Mouse (Mus musculus) lung, embryonic 15.5 days (tissue): ENCODE results near the gene Rpain. TPM values are rescaled to one million over a fixed set of nuclear protein-coding genes. Genes with fewer than 3 reads are reported as not detected.

Source experiments
- ATAC-seq: fragments of 200-750 bp; cut with Nextera tagmentation; 2 replicates; pipeline ENCODE4 v1.8.0; 2017; ENCODE audit warnings: moderate number of reproducible peaks, borderline replicate concordance; ENCODE audit not compliant: low FRiP score, low TSS enrichment; ENCODE audit errors: extremely low read depth
- H3K27ac ChIP-seq: fragments of 300-500 bp; sonication (generic); 2 replicates; pipeline ENCODE4 v1.5.1; 2015; ENCODE audit warnings: moderate library complexity, mild to moderate bottlenecking, inconsistent platforms
- H3K27me3 ChIP-seq: fragments of 300-500 bp; sonication (generic); 2 replicates; pipeline ENCODE4 v1.6.1; 2015; ENCODE audit warnings: inconsistent platforms
- H3K36me3 ChIP-seq: fragments of 300-500 bp; sonication (generic); 2 replicates; pipeline ENCODE4 v1.6.1; 2015; ENCODE audit warnings: inconsistent platforms
- H3K4me1 ChIP-seq: fragments of 300-500 bp; sonication (generic); 2 replicates; pipeline ENCODE4 v1.6.1; 2015; ENCODE audit warnings: inconsistent platforms
- H3K4me2 ChIP-seq: fragments of 300-500 bp; sonication (generic); 2 replicates; pipeline ENCODE4 v1.6.1; 2015; ENCODE audit warnings: inconsistent platforms, mild to moderate bottlenecking, moderate library complexity
- H3K4me3 ChIP-seq: fragments of 300-500 bp; sonication (generic); 2 replicates; pipeline ENCODE4 v1.5.1; 2015; ENCODE audit warnings: mild to moderate bottlenecking, inconsistent platforms
- H3K9ac ChIP-seq: fragments of 300-500 bp; sonication (generic); 2 replicates; pipeline ENCODE4 v1.6.1; 2015; ENCODE audit warnings: inconsistent platforms
- H3K9me3 ChIP-seq: fragments of 300-500 bp; sonication (generic); 2 replicates; pipeline ENCODE4 v1.6.1; 2016; ENCODE audit warnings: inconsistent platforms
- WGBS: fragments of 180-500 bp; shearing (Covaris S2); methylation state at CpG from one replicate; pipeline ENCODE4 v1.1.7; 2015; 5-methylcytosine and 5-hydroxymethylcytosine counted together
- polyA plus RNA-seq: library from polyadenylated mRNA; unstranded; fragments of >200 nt; fragmentation: Nextera tagmentation; extraction: Ambion mirVana; gene quantifications from 2 replicates; pipeline ENCODE4 v1.2.1, GENCODE M21; 2015

The Rpain gene
- polyA plus RNA-seq, 1 experiment from 2014 or later, result 81.4 TPM

- peak; percentile 99 for ATAC-seq
- Histone ChIP-seq H3K27me3 (no peaks in the 10 kb centered on the region), H3K27ac (peak within 1 kb of the TSS; percentile 78), H3K9ac (peak within 1 kb of the TSS; percentile 76), H3K36me3 (peaks cover 31% of the 10 kb centered on the region), H3K4me2 (peak within 1 kb of the TSS; percentile 86), H3K4me1 (peaks cover 16% of the 10 kb centered on the region), H3K4me3 (peak within 1 kb of the TSS; percentile 94), H3K9me3 (no peaks in the 10 kb centered on the region)
- WGBS, result under 1% methylated on average over 35 of the region's 35 CpGs
These were observed 34.3 kb downstream of the Rpain start, which contains the start of gene Dhx33 for GRCm38 (mm10) chr11:71004316-71004773. Dhx33 (minus strand) TSS chr11:71004437.

GRCm38 (mm10) chr11:71005046-71005445 is 35.0 kb downstream of the Rpain start:
- H3K4me2 ChIP-seq, result peak overlapping the region; percentile 50
- peaks cover 16% of the 10 kb centered on the region for H3K4me1 ChIP-seq
- no peaks in the 10 kb centered on the region for H3K9me3 ChIP-seq
- 53% methylated on average over 5 of the region's 5 CpGs for WGBS
- H3K4me3 ChIP-seq, result peak overlapping the region; percentile 94
- peak overlapping the region; percentile 25; the same call in 1 of the 2 replicates for H3K9ac ChIP-seq
- H3K27me3 ChIP-seq, result no peaks in the 10 kb centered on the region
- H3K27ac ChIP-seq, result 0 out of 2 replicates have a peak overlapping the region, but pooled peaks have one; percentile 2
- no peak for ATAC-seq
- H3K36me3 ChIP-seq, result peaks cover 32% of the 10 kb centered on the region

DNA sequence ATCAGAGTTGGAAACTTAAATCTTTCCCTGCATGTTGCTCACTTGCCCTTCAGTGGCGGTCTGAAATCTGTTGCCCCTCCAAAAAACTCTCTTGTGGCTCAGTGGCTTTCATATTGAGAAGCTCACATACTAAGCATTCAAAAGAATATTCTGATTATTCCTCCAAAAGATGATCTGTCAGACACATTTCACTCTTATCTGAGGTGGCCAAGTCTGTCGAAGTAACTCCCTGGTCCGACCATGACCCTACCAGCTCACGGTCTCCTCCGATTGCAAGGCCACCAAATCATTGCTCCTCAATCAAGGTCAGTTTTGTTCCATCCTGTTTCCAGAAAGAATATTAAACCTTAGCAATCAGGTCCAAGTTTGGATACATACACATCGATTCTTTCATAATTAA is 37.0 kb downstream of the Rpain start:
- WGBS, result 92% methylated on average over 6 of the region's 6 CpGs
- no peaks in the 10 kb centered on the region for H3K9me3 ChIP-seq

GRCm38 (mm10) chr11:71007831-71008230 is 37.8 kb downstream of the Rpain start:
- Histone ChIP-seq H3K9ac (no peak overlapping the region), H3K27me3 (no peaks in the 10 kb centered on the region), H3K36me3 (peaks cover 50% of the 10 kb centered on the region), H3K4me1 (peaks cover 11% of the 10 kb centered on the region), H3K4me2 (no peak overlapping the region), H3K4me3 (no peak overlapping the region), H3K9me3 (no peaks in the 10 kb centered on the region), H3K27ac (no peak overlapping the region)
- WGBS, result 71% methylated on average over 7 of the region's 7 CpGs
- ATAC-seq, result no peak

More for the DNA sequence above, 37.0 kb downstream of the Rpain start:
- no peak for ATAC-seq
- Histone ChIP-seq H3K9ac (no peak overlapping the region), H3K36me3 (peaks cover 44% of the 10 kb centered on the region), H3K4me2 (no peak overlapping the region), H3K27me3 (no peaks in the 10 kb centered on the region), H3K27ac (no peak overlapping the region), H3K4me1 (peaks cover 16% of the 10 kb centered on the region), H3K4me3 (no peak overlapping the region)

DNA sequence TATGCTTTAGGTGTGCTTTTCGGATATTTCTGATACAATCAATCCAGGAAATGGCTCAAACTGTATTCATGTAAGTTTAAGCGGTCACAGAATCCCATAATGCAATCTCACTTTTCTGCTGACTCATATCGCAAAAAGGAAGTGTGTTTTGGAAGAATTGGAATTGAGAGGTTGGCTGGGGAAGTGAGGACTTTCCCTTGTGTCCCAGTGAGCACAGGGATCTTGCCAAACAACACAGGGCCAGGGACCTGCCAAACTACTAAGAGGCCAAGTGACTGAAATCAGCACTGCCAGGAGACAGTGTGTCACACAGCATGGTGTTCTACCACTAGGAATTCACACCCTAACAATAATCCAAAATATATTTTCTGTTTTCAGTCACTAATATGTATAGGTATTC is 38.3 kb downstream of the Rpain start:
- no peaks in the 10 kb centered on the region for H3K9me3 ChIP-seq
- no peak overlapping the region for H3K27ac ChIP-seq
- peaks cover 52% of the 10 kb centered on the region for H3K36me3 ChIP-seq
- ATAC-seq, result no peak
- H3K4me1 ChIP-seq, result peaks cover 6% of the 10 kb centered on the region
- no peak overlapping the region for H3K4me2 ChIP-seq
- H3K27me3 ChIP-seq, result no peaks in the 10 kb centered on the region
- WGBS, result 83% methylated on average over 3 of the region's 3 CpGs
- no peak overlapping the region for H3K4me3 ChIP-seq
- H3K9ac ChIP-seq, result no peak overlapping the region

GRCm38 (mm10) chr11:71012743-71013142 is 42.7 kb downstream of the Rpain start:
- H3K36me3 ChIP-seq, result peaks cover 62% of the 10 kb centered on the region
- no peaks in the 10 kb centered on the region for H3K9me3 ChIP-seq
- no peak overlapping the region for H3K4me2 ChIP-seq
- no peak for ATAC-seq
- H3K27me3 ChIP-seq, result no peaks in the 10 kb centered on the region
- H3K9ac ChIP-seq, result no peak overlapping the region
- no peak overlapping the region for H3K4me3 ChIP-seq
- H3K27ac ChIP-seq, result no peak overlapping the region
- WGBS, result 91% methylated on average over 7 of the region's 7 CpGs
- H3K4me1 ChIP-seq, result peaks cover 6% of the 10 kb centered on the region

GRCm38 (mm10) chr11:71017051-71017450 is 47.0 kb downstream of the Rpain start:
- peaks cover 28% of the 10 kb centered on the region for H3K4me1 ChIP-seq
- H3K36me3 ChIP-seq, result peaks cover 28% of the 10 kb centered on the region
- H3K9ac ChIP-seq, result no peak overlapping the region
- H3K9me3 ChIP-seq, result no peaks in the 10 kb centered on the region
- WGBS, result 85% methylated on average over 1 of the region's 1 CpGs
- no peak overlapping the region for H3K27ac ChIP-seq
- peak overlapping the region; percentile 65; the same call in 1 of the 2 replicates for H3K4me2 ChIP-seq
- ATAC-seq, result no peak
- H3K27me3 ChIP-seq, result no peaks in the 10 kb centered on the region
- H3K4me3 ChIP-seq, result no peak overlapping the region

GRCm38 (mm10) chr11:71018416-71019200 is 48.6 kb downstream of the Rpain start:
- peak overlapping the region; percentile 85 for H3K4me3 ChIP-seq
- WGBS, result 3% methylated on average over 28 of the region's 28 CpGs
- no peaks in the 10 kb centered on the region for H3K9me3 ChIP-seq
- H3K36me3 ChIP-seq, result peaks cover 27% of the 10 kb centered on the region; the same call in 1 of the 2 replicates
- peaks cover 28% of the 10 kb centered on the region for H3K4me1 ChIP-seq
- H3K27ac ChIP-seq, result peak overlapping the region; percentile 75
- peak; percentile 13; the same call in 1 of the 2 replicates for ATAC-seq
- peak overlapping the region; percentile 65 for H3K4me2 ChIP-seq
- peak overlapping the region; percentile 93 for H3K9ac ChIP-seq
- no peaks in the 10 kb centered on the region for H3K27me3 ChIP-seq

DNA sequence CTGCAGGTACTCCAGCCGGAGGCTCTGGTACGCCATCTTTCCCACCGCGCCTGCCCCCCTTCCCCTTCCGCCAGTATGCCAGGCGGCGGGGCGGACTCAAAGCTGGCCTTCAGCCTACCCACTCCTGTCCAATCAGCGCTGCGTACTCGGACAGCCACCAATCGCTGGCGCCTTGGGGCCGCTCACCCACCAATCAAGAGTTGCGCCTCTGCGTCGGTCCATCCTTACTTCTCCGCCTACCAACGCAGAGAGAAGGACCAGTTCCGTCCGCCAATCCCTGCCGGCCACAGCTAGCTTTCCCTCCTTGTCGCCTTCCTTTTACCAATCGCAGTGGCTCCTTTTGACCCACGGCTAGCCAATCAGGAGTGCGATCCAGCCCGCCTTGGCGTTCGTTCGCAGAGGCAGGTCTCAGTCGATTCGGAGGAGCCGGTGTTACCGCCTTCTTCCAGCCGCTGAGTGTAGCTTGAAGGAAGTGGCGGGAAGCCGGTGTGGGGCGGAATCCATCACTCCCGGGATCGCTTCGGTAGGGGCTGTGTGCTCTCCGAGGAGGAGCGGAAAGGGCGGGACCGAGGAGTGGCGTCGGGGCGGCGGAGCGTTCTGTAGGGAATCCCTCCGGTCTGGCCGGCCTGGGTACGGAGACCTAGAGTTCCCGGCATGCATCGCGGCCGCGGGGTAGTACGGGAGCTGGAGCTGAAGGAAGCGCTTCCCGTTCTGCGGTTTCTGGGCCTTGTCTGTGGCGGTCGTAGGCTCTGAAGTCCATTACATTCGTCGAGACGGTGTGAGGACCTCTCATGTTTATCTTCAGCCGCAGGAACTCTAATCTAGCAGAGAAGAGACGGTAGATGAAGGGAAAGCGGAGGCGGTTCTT is 49.4 kb downstream of the Rpain start, which contains the start of the genes Mis12 and Derl2:
Mis12 (plus strand) TSS at position 411 of the 868 bp plus-strand sequence.
Derl2 (minus strand) TSS at position 641 of the 868 bp plus-strand sequence.
- H3K4me1 ChIP-seq, result peaks cover 28% of the 10 kb centered on the region
- H3K4me2 ChIP-seq, result peak within 1 kb of the TSS; percentile 84
- H3K9ac ChIP-seq, result peak within 1 kb of the TSS; percentile 93
- H3K27me3 ChIP-seq, result no peaks in the 10 kb centered on the region
- under 1% methylated on average over 71 of the region's 71 CpGs for WGBS
- peaks cover 27% of the 10 kb centered on the region for H3K36me3 ChIP-seq
- ATAC-seq, result peak; percentile 100
- peak within 1 kb of the TSS; percentile 85 for H3K4me3 ChIP-seq
- H3K27ac ChIP-seq, result peak within 1 kb of the TSS; percentile 96
- no peaks in the 10 kb centered on the region for H3K9me3 ChIP-seq
